Mouse (Mus musculus): Measurements from ENCODE around the gene Serpina3k.
A peak's percentile ranks its signal among the peaks of the same experiment; 100 is the strongest.
"Not testable (repeated sequence)": the region's sequence is repeated elsewhere in the genome, so short reads cannot be mapped to it uniquely, and the experiment has no call there.

Gene Serpina3k

GRCm38 (mm10) chr12:104338226-104338625 is at the start of gene Serpina3k, which contains the start of gene Serpina3m:
TSS of gene Serpina3k (plus strand) at chr12:104338486.
TSS of gene Serpina3m (plus strand) at chr12:104338486.
- not testable (repeated sequence) for DNase-seq

DNA sequence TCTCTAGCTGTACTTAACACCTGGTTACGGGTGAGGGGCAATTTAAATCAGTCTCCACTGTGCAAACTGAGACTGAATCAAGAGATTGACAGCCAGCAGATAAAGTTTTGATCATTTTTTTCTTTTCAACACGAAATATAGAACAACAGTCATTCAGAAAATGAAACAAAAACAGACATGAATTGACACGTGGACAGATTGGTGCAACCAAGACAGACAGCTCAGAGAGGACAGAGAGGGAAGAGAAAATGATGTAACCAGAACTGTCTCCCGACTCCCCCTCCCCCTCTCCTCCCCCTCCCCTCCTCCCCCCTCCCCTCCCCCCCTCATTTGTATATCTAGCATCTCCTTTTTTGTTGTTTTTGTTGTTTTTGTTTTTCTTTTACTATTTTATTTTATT is 48.4 kb upstream of the Serpina3k start:
- no peak for DNase-seq

GRCm38 (mm10) chr12:104293963-104294362 is 44.3 kb upstream of the Serpina3k start:
- DNase-seq, result no peak

GRCm38 (mm10) chr12:104298049-104298448 is 40.2 kb upstream of the Serpina3k start:
- DNase-seq, result no peak

DNA sequence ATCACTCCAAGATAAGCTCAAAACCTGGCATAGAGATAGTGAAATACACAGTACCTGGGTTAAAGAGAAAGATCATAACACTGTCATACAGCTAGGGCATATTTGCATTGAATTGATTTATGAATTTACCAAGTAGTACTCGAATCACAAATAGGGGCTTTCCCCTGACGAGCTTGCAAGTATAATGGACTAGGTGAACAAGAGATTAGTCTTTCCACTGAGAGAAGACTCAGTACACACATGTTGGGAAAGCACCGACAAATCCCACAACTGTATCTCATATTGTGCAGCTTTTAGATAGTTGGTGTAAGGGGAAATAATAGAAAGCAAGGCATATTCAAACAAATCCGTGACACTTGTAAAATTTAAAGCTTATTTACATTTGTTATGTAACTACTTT is 32.3 kb upstream of the Serpina3k start:
- DNase-seq, result no peak

- no peak for DNase-seq
These were observed 24.0 kb upstream of the Serpina3k start, which contains the start of gene Serpina3j for GRCm38 (mm10) chr12:104314253-104314652. TSS of gene Serpina3j (plus strand) at chr12:104314553.

- no peak for DNase-seq
These were observed 15.8 kb upstream of the Serpina3k start for GRCm38 (mm10) chr12:104322454-104322853.

- no peak for DNase-seq
These were observed 6.6 kb upstream of the Serpina3k start for GRCm38 (mm10) chr12:104331701-104332100.

GRCm38 (mm10) chr12:104336873-104337272 is 1.4 kb upstream of the Serpina3k start:
- not testable (repeated sequence) for DNase-seq

DNA sequence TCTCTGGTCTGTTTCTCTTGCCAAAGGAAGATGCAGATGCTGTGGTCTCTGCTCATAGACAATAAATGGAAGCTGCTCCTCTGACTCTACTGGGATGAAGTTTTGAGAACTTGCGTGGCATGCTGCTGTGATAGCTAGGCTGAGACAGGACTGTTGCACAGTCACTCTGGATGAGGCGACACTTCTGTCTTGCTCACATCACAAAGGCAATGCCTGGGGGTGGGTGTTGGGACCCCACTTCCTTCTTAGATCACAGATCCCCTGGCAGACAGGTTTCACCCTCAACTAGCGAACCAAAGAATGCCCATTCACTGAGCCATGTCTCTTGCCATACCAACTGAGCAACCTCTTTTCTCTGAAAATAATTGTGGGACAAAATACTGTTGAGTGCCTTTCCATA is 419 bp downstream of the Serpina3k start:
- no peak for DNase-seq

DNA sequence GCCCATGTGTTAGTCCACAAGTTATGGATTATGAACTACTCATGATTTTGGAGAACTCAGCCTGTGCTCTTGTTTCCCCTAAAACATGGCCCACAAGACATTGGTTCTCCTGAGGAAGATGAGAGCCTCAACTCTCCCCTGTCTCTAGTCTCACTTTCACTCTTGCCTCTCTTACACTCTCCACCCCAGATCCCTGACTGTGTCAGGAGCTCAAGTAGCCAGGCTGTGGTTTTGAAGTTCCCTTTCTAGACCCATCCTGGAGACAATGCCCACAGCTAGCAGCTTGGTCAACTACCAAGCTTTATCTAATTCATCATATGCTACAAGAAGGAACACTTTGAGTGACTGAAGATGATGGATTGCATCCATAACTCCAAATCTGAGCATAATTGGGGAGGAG is 4.2 kb downstream of the Serpina3k start:
- DNase-seq, result not testable (repeated sequence)

DNA sequence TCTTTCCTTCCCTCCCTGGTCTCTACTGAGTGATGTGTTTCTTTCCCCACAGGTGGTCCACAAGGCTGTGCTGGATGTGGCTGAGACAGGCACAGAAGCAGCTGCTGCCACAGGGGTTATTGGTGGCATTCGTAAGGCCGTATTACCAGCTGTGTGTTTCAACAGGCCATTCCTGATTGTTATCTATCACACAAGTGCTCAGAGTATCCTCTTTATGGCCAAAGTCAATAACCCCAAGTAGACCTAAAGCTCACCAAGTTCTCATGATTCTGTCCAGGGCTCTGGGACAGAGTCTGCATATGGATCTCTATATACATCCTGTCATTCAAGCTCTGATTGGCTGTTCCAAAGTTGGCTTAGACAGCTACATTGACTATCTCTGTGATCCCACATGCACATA is 6.9 kb downstream of the Serpina3k start:
- no peak for DNase-seq

- no peak for DNase-seq
These were observed 7.4 kb downstream of the Serpina3k start for GRCm38 (mm10) chr12:104345707-104346106.

DNA sequence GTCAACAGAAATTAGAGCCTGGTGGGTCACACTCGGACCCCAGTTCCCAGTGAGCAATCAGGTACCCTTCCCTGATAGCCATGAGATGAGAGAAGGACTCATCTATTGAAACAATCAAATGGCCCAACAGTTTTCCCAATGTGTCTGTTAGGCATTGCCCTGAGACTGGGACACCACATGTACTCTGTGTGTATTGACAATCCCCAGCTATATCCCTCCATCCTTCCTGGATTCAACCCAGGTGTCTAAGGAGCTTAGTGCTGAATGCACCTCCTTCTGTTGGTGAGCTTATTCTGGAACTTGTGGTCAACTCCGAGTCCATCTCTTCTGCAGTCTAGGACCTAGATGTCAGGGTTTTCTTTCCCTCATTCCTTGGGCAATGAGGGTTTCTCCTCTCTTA is 8.8 kb downstream of the Serpina3k start:
- no peak for DNase-seq

DNA sequence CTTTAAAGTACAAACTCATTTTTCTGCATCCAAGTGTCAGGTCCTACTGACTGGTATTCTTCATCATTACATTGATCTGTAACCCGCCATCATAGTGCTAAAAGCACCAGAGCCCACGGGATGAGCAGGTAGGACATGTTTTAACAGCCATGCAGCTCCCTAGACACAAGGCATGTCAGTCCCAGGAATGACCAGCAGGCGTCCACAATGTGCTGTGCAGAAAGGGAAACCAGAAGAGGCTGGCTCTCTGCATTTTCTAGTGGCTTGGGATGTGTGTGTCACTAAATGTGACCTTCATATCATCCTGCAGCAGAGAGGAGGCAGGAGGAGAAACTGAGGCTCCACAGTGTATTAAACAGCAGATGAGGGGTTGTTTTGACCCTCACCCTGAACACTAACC is 13.5 kb downstream of the Serpina3k start:
- peak; percentile 49 for DNase-seq

DNA sequence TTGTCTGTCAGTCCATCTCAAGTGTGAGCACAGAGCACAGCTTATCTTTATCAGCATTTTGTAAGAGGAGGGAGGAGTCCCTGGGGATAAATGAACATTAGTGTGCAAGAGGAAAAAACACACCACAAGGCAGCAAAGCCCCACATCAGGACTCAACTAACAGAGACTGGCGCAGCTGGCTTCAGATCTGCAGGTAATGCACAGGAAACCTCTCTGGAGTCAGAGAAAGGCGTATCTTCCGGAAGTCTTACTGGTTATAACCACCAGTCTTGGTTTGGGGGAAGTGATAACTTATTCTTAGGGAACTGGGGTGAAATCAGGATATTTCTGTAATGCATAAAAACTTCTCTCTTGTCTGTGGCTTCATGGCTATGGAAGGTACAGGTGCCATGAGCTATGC is 17.7 kb downstream of the Serpina3k start:
- no peak for DNase-seq

GRCm38 (mm10) chr12:104369986-104370385 is 31.7 kb downstream of the Serpina3k start:
- DNase-seq, result no peak

DNA sequence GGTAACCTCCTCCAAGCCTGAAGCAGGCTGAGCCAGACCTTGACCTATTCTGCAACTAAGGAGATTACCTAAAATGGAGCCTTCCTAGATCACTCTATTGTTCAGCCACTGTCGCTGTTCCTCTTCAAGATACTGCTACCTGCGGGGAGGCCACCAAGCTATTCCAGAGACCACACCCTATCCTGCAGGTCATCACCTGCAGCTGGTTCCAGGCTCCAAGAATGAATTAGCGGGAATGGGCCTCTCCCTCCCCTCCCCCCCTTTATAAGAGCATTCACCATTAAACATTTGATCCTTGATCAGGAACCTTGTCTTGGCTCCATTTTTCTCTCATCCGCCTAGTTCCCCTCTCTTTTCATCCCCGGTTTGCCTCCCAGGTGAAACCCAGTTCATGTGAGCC is 38.9 kb downstream of the Serpina3k start:
- DNase-seq, result not testable (repeated sequence)

DNA sequence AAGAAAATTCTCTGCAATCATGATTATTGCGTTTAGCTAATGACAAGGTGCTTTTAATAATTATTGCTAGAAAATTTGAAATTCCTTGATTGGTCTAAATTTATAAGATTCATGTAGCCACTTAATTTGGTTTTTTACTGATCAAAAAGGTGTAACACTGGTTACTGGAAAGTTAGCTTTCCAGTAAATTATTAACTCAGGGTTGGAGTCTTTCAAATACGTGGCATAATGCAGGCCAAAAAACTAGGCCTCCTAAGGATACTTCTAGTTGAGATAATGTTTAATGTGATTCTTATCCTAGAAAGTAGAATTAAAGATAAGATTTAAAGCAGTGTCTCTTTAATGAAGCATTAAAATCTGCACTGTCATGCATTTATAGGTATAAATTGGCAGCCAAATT is 40.1 kb downstream of the Serpina3k start:
- DNase-seq, result not testable (repeated sequence)

- not testable (repeated sequence) for DNase-seq
These were observed 40.5 kb downstream of the Serpina3k start for GRCm38 (mm10) chr12:104378815-104379214.

DNA sequence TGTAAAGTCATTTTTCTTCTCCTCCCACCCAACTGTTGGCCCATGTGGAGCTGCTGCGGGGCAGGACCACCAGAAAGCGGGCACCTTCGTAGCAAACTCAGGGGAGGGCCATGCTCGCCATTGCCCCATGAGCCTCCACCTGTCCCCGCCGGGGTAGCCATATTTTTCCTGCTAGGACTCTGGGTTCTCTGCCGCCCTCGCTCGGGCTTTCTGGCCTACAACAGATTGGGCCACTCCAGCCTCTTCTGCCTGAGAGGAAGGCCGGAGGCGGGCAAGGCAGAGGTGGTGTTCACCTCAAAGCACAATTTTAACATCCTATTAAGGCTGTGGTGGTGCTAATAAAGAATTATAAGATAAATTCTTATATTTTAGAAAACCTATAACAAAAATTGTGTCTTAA is 41.6 kb downstream of the Serpina3k start:
- DNase-seq, result no peak

GRCm38 (mm10) chr12:104381071-104381604 is 42.9 kb downstream of the Serpina3k start:
- not testable (repeated sequence) for DNase-seq

GRCm38 (mm10) chr12:104385987-104386386 is 47.7 kb downstream of the Serpina3k start:
- DNase-seq, result not testable (repeated sequence)

DNA sequence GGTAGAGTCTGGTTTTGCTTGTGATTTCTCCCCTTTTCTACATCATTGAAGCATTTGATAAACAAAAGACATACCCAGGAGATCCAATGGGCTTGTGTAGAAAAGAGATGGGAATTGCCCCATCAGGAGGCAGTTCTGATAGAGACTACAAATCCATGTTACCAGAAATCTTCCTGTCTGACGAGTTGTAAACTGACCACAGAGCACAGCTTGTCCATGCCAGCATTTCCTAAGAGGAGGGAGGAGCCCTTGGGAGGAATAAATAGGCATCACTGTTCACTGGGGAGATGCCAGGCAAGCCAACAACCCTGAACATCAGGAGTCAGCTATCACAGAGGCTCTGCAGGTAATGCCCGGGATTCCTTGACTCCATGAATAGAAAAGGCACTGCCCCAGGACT is 48.6 kb downstream of the Serpina3k start:
- not testable (repeated sequence) for DNase-seq

DNA sequence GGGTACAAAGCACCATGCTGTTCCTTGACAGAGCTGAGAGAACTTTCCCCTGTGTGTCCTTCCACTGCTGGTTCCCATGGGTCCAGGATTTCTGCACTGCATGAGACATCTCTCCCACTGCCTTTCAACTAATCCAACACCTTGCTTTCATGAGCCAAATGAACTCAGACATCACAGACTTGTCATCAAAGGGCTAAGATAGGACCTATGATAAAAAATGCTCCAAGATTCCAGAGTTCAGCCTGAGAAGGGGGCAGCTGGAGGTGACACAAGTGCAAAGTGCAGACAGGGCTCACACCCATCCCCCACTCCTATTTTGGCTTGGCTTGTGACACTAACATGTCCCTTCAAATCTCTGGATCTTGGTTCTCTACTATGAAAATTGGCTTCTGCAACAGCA is 50.2 kb downstream of the Serpina3k start:
- no peak for DNase-seq
